ENCODE assay signal across 11 mouse cellular contexts in the genomic region with DNA sequence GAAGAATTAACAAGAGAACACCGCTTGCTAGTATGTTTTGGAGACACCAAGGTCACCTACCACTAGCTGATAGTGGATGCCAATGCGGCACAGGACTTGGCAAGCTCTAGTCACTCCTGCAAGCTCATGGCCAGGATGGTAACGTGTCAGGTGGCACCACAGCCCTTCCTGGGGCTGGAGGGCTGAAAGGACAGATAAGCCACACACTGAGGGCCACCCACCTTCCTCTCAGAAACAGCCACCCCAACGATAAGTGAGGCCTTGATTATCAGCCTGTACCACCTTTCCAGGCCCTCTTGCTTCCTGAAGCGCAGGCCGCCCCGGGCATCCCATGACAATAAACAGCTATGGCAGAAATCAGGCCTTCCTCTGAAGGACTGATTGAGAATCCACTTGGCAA. TPM values are rescaled to one million over a fixed set of nuclear protein-coding genes. Genes with fewer than 3 reads are reported as not detected.
DNase-seq lines count a peak whose midpoint lies in the region; ATAC-seq and TF ChIP-seq lines count a peak whose summit lies in the region.
"Had no signal": no experiment of that assay in that cellular context is flagged by ENCODE, and none has a peak within 500 bp of the region (broad histone marks: within the 10 kb centered on the region; RNA-seq: fewer than 3 reads in every experiment).

No protein-coding gene starts in this region.

- no peak overlapping the region for H3K4me2 ChIP-seq in heart, embryonic 16.5 days (ENCODE audit: low read depth, low read length)

- DNase-seq in cerebellum, adult 2 months = peak; percentile 49 to 58
- DNase-seq in cerebellum, postnatal 36 days = no peak
- peak; percentile 88 for DNase-seq in c-Kit-negative CD71-positive TER-119-positive erythroid progenitor cells, embryonic 14.5 days (ENCODE audit: low read depth, low spot score)
- DNase-seq in left cerebral cortex, postnatal 25 days (ENCODE audit: low spot score in 2 of 2) = no peak
- no peak for DNase-seq in right cerebral cortex, adult 18-20 months
- DNase-seq in urinary bladder, adult 2 months (ENCODE audit: low spot score) = no peak
- DNase-seq: kidney, adult 11 months; midbrain, embryonic 14.5 days; thymus, adult 2 months had no signal

- no peak overlapping the region for H3K4me3 ChIP-seq in cerebellum, adult 2 months (replicated peaks; ENCODE audit: insufficient read depth, low read depth, low read length)
- no peak overlapping the region for H3K4me3 ChIP-seq in heart, embryonic 16.5 days (ENCODE audit: low read length)

- H3K27ac ChIP-seq in cerebellum, adult 2 months (ENCODE audit: insufficient read depth, low read length) = peak overlapping the region; percentile 59
- H3K27ac ChIP-seq in heart, embryonic 16.5 days (ENCODE audit: low read length) = peak overlapping the region; percentile 40

- 47% methylated on average over 7 of the region's 7 CpGs for WGBS in cerebellum, adult 2 months
- WGBS in heart, embryonic 16.5 days = 72% methylated on average over 7 of the region's 7 CpGs

- no peak for ATAC-seq in heart, embryonic 16.5 days (replicated peaks; ENCODE audit: extremely low read depth, insufficient read depth, low FRiP score)
- ATAC-seq in megakaryocyte, adult 5-6 weeks (ENCODE audit: poor library complexity, severe bottlenecking) = peak; percentile 9; the same call in 1 of the 2 replicates

- no peak overlapping the region for H3K9ac ChIP-seq in heart, embryonic 16.5 days (ENCODE audit: low read length)

- H3K27me3 ChIP-seq in cerebellum, adult 2 months (ENCODE audit: control insufficient read depth, insufficient read depth, low read length) = no peaks in the 10 kb centered on the region
- no peaks in the 10 kb centered on the region for H3K27me3 ChIP-seq in heart, embryonic 16.5 days (ENCODE audit: control insufficient read depth, insufficient read depth, low read length)

- TF ChIP-seq CTCF in cerebellum, adult 2 months (IDR thresholded peaks at IDR 0.05; ENCODE audit: borderline replicate concordance, insufficient read depth, low read depth, low read length) = no peak

- no peaks in the 10 kb centered on the region for H3K9me3 ChIP-seq in heart, embryonic 16.5 days (replicated peaks; ENCODE audit: control insufficient read depth, low read length)

- intact Hi-C loops in left cerebral cortex, postnatal 25 days (cut with DNase I) = no loop called here

- no peak for TF ChIP-seq POLR2A in cerebellum, adult 2 months (IDR thresholded peaks at IDR 0.05; ENCODE audit: borderline replicate concordance, insufficient read depth, low read length)

- H3K4me1 ChIP-seq in cerebellum, adult 2 months (ENCODE audit: control insufficient read depth, insufficient read depth, low read length) = peaks cover 42% of the 10 kb centered on the region
- peaks cover 13% of the 10 kb centered on the region for H3K4me1 ChIP-seq in heart, embryonic 16.5 days (ENCODE audit: control insufficient read depth, insufficient read depth, low read length)

- peaks cover 24% of the 10 kb centered on the region for H3K36me3 ChIP-seq in heart, embryonic 16.5 days (ENCODE audit: control insufficient read depth, insufficient read depth)

RNA-seq across cellular contexts. Expression of a gene that starts 4.5 kb away (rescaled TPM):
- 53.3 and 54.8 TPM in 2 replicates for polyA plus RNA-seq in cerebellum, adult 2 months (2012; rRNA removed)
- polyA plus RNA-seq in heart, embryonic 16.5 days (2015; fragmentation: Nextera tagmentation; extraction: Ambion mirVana) = 19.3 and 22.0 TPM in 2 replicates
- 1.6 and 2.8 TPM in 2 replicates for total RNA-seq in megakaryocyte, adult 5-6 weeks (2015)
- 3.0 and 3.3 TPM in 2 replicates for total RNA-seq in megakaryocyte, adult 5-6 weeks (2017)
- total RNA-seq in left cerebral cortex, postnatal 25 days (2021) = 10 to 100 TPM; 16.2 to 17.9 TPM
- polyA plus RNA-seq in urinary bladder, adult 2 months (2012; rRNA removed) = 25.1 and 28.9 TPM in 2 replicates

Comparison
In these comparisons a context has a peak if more than half of its experiments do, and no peak if none do; other contexts are left out.
1. DNase-seq: peak in cerebellum, adult 2 months (2 of 2) and c-Kit-negative CD71-positive TER-119-positive erythroid progenitor cells, embryonic 14.5 days (single experiment); none in cerebellum, postnatal 36 days (0 of 2), left cerebral cortex, postnatal 25 days (0 of 2), right cerebral cortex, adult 18-20 months (single experiment) and urinary bladder, adult 2 months (single experiment).